Mouse (Mus musculus) layer of hippocampus, adult 6 months (tissue): ENCODE results near the gene Cep162. TPM values are rescaled to one million over a fixed set of nuclear protein-coding genes. Genes with fewer than 3 reads are reported as not detected.

Experiments
- long read RNA-seq, 2 experiments: library from polyadenylated mRNA; unstranded; transcript quantifications; one replicate each; pipeline ENCODE4 v2.0.0; 2019 to 2020
- polyA plus RNA-seq: library from polyadenylated mRNA; unstranded; fragments of <200 nt; fragmentation: Nextera tagmentation; gene quantifications from 2 replicates; pipeline ENCODE4 v1.2.3, GENCODE M21; 2021

Cep162 gene
- polyA plus RNA-seq, result 1.3 and 2.0 TPM in 2 replicates
- long read RNA-seq, experiment 1, partial matches to known transcripts, result 4 of 4 reads
- long read RNA-seq, experiment 1, other reads (novel, unspliced or antisense), result 0 of 4 reads
- long read RNA-seq, experiment 2, full-length matches to known transcripts, result 7 of 20 reads
- long read RNA-seq, experiment 2, partial matches to known transcripts, result 8 of 20 reads
- long read RNA-seq, experiment 2, other reads (novel, unspliced or antisense), result 5 of 20 reads

GRCm38 (mm10) chr9:87254903-87255695, at the start of gene Cep162:
TSS of gene Cep162 (minus strand) at chr9:87255536.

GRCm38 (mm10) chr9:87144106-87144505, 111.2 kb downstream of the Cep162 start, which contains the start of gene Mrap2:
TSS of gene Mrap2 (plus strand) at chr9:87144306.

Other genes starting within 250 kb of the Cep162 start
- gene Ripply2, start 240.0 kb downstream of the Cep162 start, polyA plus RNA-seq, result 18.2 and 25.6 TPM in 2 replicates
- gene Cyb5r4, start 233.5 kb downstream of the Cep162 start, polyA plus RNA-seq, result 28.9 and 32.3 TPM in 2 replicates
- gene Mrap2, start 111.2 kb downstream of the Cep162 start, polyA plus RNA-seq, result 2.5 and 5.2 TPM in 2 replicates